Mouse (Mus musculus) neural tube, embryonic 10.5 days (tissue): Measurements from ENCODE around the gene Ei24.

Experiments
- DNase-seq: peaks from one replicate; pipeline ENCODE4 v3.0.0-alpha.2; 2017; ENCODE audit warnings: low spot score; ENCODE audit errors: extremely low spot score

Gene Ei24

GRCm38 (mm10) chr9:36796781-36797555, at the start of gene Ei24:
TSS of gene Ei24 (minus strand) at chr9:36797393.
- peak; percentile 93 for DNase-seq

DNA sequence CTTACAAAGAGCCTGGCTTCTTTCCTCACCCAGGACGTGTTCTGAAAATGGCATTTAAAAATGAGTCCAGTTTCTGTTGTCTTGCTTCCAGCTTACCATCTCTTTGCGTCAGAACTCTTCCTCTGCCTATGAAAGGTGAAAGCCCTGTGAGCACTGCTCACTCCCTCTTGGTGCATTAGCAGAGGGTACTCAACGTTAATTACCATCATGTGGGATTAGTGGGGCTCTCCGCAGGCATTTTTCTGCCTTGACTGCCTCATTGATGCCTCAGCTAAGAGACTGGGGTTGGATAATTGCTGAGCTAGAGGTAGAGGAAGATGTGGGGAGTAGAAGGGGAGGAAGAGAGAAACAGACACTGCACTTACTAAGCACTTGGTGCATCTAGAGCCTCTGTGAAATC, 49.2 kb upstream of the Ei24 start:
- no peak for DNase-seq

GRCm38 (mm10) chr9:36833914-36834313, 36.7 kb upstream of the Ei24 start:
- DNase-seq, result no peak

DNA sequence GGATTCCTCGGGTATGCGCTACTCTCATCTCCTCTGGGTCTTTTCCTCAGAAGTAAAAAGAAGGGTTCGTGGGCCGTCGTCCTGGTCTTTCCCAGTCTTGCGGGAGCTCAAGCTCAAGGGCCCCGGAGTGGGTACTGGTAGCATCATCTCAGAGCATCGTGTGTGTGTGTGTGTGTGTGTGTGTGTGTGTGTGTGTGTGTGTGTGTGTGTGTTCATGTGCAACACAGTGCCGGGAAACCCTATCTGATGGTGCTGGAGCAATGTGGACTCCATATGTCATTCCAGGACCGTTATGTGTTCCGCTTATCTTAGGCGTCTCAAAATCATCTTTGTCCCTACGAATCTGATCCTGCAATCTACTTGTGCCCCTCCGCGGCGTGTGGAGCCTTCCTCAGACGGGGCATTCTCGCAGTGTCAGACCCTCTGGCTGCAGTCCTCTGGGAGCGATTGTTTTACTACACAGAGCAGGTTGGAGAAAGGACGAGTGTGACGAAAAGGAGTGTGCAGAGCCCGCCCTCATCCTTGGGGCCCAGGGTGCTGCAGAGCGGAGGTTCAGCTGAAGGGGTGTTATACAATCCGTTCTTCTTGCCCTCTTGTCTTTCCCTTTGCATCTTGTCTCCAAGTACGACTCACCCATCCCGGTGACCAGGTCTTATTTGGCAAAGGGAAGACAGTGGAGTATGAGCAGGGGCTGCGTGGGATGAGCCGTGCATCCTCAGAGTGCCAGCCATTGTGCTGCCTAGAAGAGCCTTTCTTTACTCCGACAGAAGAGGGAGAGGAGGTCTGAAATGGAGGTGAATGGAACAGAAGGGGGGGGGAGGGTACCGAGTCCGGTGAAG, 36.1 kb upstream of the Ei24 start:
- DNase-seq, result peak; percentile 64

GRCm38 (mm10) chr9:36832529-36832928, 35.3 kb upstream of the Ei24 start:
- DNase-seq, result peak; percentile 88

DNA sequence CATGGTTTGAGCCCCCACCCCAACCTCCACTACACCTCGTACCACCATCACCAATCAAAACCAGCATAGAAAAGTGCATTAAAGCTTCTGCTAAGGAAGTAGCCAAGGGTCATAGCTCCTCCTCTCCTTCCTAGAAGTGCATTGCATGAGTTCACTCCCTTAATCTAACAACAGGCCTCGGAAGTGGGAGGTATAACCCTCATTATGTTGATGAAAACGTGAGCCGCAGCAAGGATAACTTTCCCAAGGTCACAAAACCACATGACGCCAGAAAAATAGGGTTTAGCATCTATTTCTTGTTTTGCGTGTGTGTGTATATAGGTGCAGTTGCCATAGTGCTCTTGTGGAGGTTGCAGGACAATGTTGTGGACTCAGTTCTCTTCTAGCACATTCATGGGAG, 34.2 kb upstream of the Ei24 start:
- DNase-seq, result no peak

GRCm38 (mm10) chr9:36826612-36827363, 29.6 kb upstream of the Ei24 start:
- DNase-seq, result no peak

DNA sequence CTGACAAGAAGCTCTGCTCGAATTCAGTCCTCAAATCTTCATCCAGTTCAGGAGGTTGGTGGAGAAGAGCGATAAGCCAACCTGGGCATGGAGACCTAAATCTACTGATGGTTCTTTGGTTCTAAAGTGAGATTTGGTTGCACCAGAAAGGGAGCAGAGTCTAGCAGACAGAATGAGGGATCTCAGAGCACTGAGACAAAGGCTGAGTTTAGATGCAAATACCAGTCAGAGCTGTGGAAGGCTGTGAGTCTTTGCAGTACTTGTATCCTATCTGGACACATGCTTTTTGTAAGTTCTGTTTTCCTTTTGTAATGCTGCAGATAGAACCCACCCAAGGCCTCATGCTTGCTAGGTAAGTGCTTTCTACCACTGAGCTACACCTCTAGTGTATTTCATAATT, 24.8 kb upstream of the Ei24 start:
- DNase-seq, result no peak

- peak; percentile 91 for DNase-seq
These were observed 24.4 kb upstream of the Ei24 start, which contains the start of gene Fez1 for GRCm38 (mm10) chr9:36821644-36822000. TSS of gene Fez1 (plus strand) at chr9:36821864.

- DNase-seq, result no peak
These were observed 23.9 kb upstream of the Ei24 start for GRCm38 (mm10) chr9:36820969-36821643.

- DNase-seq, result no peak
These were observed 21.7 kb upstream of the Ei24 start for GRCm38 (mm10) chr9:36818905-36819304.

- DNase-seq, result no peak
These were observed 17.3 kb upstream of the Ei24 start for GRCm38 (mm10) chr9:36814486-36814885.

- no peak for DNase-seq
These were observed 11.1 kb upstream of the Ei24 start for GRCm38 (mm10) chr9:36808126-36808785.

GRCm38 (mm10) chr9:36805256-36805975, 8.2 kb upstream of the Ei24 start:
- no peak for DNase-seq

DNA sequence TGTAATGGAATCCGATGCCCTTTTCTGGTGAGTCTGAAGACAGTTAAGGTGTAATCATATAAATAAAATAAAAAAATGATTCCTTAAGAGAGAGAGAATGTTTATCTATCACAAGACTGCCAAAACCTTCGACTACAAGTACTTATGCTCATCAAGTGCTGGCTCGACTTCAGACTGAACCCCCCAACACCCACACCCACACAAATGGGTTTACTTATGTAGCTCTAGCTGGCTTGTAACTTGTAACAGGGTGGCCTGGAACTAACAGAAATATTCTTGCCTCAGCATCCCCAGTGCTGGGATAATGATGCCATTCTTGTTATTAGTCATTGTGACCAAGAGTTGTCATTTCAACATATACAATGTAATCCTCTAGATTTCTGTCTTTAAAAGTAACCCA, 6.7 kb upstream of the Ei24 start:
- DNase-seq, result no peak

- DNase-seq, result no peak
These were observed 6.2 kb upstream of the Ei24 start for GRCm38 (mm10) chr9:36803386-36803785.

- no peak for DNase-seq
These were observed 5.8 kb upstream of the Ei24 start for GRCm38 (mm10) chr9:36802951-36803350.

DNA sequence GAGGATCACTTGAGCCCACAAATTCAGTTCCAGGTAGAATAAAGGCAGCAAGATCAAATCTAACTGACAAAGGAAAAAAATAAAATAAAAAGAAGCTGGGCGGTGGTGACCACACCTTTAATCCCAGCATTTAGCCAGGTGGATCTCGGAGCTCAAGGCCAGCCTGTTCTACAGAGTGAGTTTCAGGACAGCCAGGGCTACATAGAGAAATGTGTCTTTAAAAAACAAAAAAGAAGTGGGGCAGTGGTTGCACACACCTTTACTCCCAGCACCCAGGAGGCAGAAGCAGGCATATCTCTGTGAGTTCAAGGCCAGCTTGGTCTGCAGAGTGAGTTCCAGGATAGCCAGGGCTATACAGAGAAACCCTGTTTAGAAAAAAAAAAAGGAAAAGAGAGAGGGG, 4.8 kb upstream of the Ei24 start:
- DNase-seq, result no peak

DNA sequence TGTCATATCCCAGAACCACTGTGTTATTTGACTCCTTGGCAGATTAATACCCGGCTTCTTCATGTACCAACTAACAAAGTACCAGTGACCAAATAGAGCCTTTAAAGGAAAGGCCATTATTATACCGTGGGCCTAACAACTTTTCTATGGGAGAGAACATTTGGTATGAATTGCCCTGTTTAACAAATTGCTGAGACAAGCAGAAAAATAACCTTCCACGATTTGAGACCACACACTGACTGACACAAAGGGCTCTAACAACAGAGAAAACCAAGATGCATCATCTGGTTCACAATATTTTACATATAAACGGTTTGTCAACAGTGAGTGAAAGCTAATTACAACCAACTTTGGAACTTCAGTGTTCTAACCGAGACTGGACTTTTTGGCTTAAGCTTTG, 969 bp downstream of the Ei24 start:
- no peak for DNase-seq

GRCm38 (mm10) chr9:36795556-36795955, 1.6 kb downstream of the Ei24 start:
- DNase-seq, result no peak
